In genomic region chr11:98321677-98322003, GRCm38 (mm10) we compare ENCODE assay signal across 30 mouse cellular contexts. TPM values are rescaled to one million over a fixed set of nuclear protein-coding genes. Genes with fewer than 3 reads are reported as not detected.
DNase-seq lines count a peak whose midpoint lies in the region; ATAC-seq and TF ChIP-seq lines count a peak whose summit lies in the region.
"Had no signal": no experiment of that assay in that cellular context is flagged by ENCODE, and none has a peak within 500 bp of the region (broad histone marks: within the 10 kb centered on the region; RNA-seq: fewer than 3 reads in every experiment).

No protein-coding gene starts in this region.

- no peaks in the 10 kb centered on the region for H3K9me3 ChIP-seq in forebrain, embryonic 13.5 days (replicated peaks)
- H3K9me3 ChIP-seq in hindbrain, postnatal 0 days (ENCODE audit: low read length): no peaks in the 10 kb centered on the region
- H3K9me3 ChIP-seq: embryonic facial prominence, embryonic 15.5 days; heart, embryonic 10.5 days; intestine, embryonic 15.5 days; limb, embryonic 15.5 days; megakaryocyte, embryonic 14.5 days; neural tube, embryonic 12.5 days had no signal

- H3K4me2 ChIP-seq in forebrain, embryonic 13.5 days: peak overlapping the region; percentile 55
- H3K4me2 ChIP-seq in hindbrain, postnatal 0 days (ENCODE audit: low read depth, low read length): peak overlapping the region; percentile 44; the same call in 1 of the 2 replicates
- H3K4me2 ChIP-seq: intestine, embryonic 15.5 days; limb, embryonic 15.5 days; lung, embryonic 14.5 days had no signal

- no peak for TF ChIP-seq CTCF in layer of hippocampus, adult 2 months (conservative IDR thresholded peaks at IDR 0.05)
- TF ChIP-seq CTCF in hindbrain, postnatal 0 days (IDR thresholded peaks at IDR 0.05; ENCODE audit: low read depth): no peak

- H3K27me3 ChIP-seq in forebrain, embryonic 13.5 days: peaks cover 99% of the 10 kb centered on the region
- H3K27me3 ChIP-seq in hindbrain, postnatal 0 days (ENCODE audit: insufficient read depth, low read length): peaks cover 49% of the 10 kb centered on the region

- peak overlapping the region; percentile 97 for H3K27ac ChIP-seq in layer of hippocampus, adult 2 months
- H3K27ac ChIP-seq in forebrain, embryonic 13.5 days: peak overlapping the region; percentile 94
- H3K27ac ChIP-seq in hindbrain, postnatal 0 days: peak overlapping the region; percentile 65; the same call in 1 of the 2 replicates
- H3K27ac ChIP-seq: embryonic facial prominence, embryonic 15.5 days; heart, embryonic 10.5 days; intestine, embryonic 15.5 days; limb, embryonic 15.5 days; liver, embryonic 14.5 days; neural tube, embryonic 12.5 days had no signal

- peaks cover 65% of the 10 kb centered on the region for H3K4me1 ChIP-seq in forebrain, embryonic 13.5 days
- H3K4me1 ChIP-seq in hindbrain, postnatal 0 days (ENCODE audit: insufficient read depth, low read length): peaks cover 9% of the 10 kb centered on the region; the same call in 1 of the 2 replicates
- H3K4me1 ChIP-seq: heart, embryonic 10.5 days; intestine, embryonic 15.5 days; megakaryocyte, embryonic 14.5 days had no signal

- H3K4me3 ChIP-seq in layer of hippocampus, adult 2 months: no peak overlapping the region; the same call in 1 of the 2 replicates
- 0 out of 2 replicates have a peak overlapping the region, but pooled peaks have one; percentile 27 for H3K4me3 ChIP-seq in forebrain, embryonic 13.5 days
- no peak overlapping the region for H3K4me3 ChIP-seq in hindbrain, postnatal 0 days (ENCODE audit: low read length)
- H3K4me3 ChIP-seq: heart, embryonic 10.5 days; intestine, embryonic 15.5 days; limb, embryonic 15.5 days; megakaryocyte, embryonic 14.5 days; neural tube, embryonic 12.5 days had no signal

- peak overlapping the region; percentile 61; the same call in 1 of the 2 replicates for H3K9ac ChIP-seq in forebrain, embryonic 13.5 days
- H3K9ac ChIP-seq in hindbrain, postnatal 0 days (replicated peaks; ENCODE audit: low read length): no peak overlapping the region
- H3K9ac ChIP-seq: embryonic facial prominence, embryonic 15.5 days; intestine, embryonic 15.5 days; limb, embryonic 15.5 days; liver, embryonic 14.5 days; lung, embryonic 14.5 days; neural tube, embryonic 12.5 days had no signal

- no peak for ATAC-seq in forebrain, embryonic 13.5 days
- no peak for ATAC-seq in hindbrain, postnatal 0 days
- ATAC-seq: intestine, embryonic 15.5 days had no signal

- peak; percentile 51 for DNase-seq in cerebellum, adult 9-11 months
- no peak for DNase-seq in cerebellum, adult 11-12 months
- no peak for DNase-seq in layer of hippocampus, adult 2 months (ENCODE audit: low spot score in 2 of 2)
- no peak for DNase-seq in layer of hippocampus, adult 8-10 months (ENCODE audit: low spot score in 2 of 2)
- no peak for DNase-seq in hindbrain, postnatal 0 days (ENCODE audit: low spot score)
- DNase-seq in adipocyte (ENCODE audit: low spot score): no peak
- DNase-seq in testis, postnatal 10 days (ENCODE audit: low spot score): no peak
- DNase-seq: adrenal gland, adult 8-10 months; embryo, embryonic 11 days; gastrocnemius, postnatal 10 days; heart, postnatal 4 days; kidney, adult 9 months; kidney, postnatal 36 days; layer of hippocampus, adult 9-11 months; lung, embryonic 14.5 days; right cerebral cortex, adult 18-20 months; thymus, adult 2 months; thymus, postnatal 4 days had no signal

- H3K36me3 ChIP-seq in forebrain, embryonic 13.5 days (ENCODE audit: poor library complexity, severe bottlenecking): no peaks in the 10 kb centered on the region
- no peaks in the 10 kb centered on the region for H3K36me3 ChIP-seq in hindbrain, postnatal 0 days (ENCODE audit: insufficient read depth, low read length)
- H3K36me3 ChIP-seq: embryonic facial prominence, embryonic 15.5 days; intestine, embryonic 15.5 days; limb, embryonic 15.5 days; neural tube, embryonic 12.5 days had no signal

- WGBS in forebrain, embryonic 13.5 days: 1% methylated on average over 5 of the region's 5 CpGs
- 6% methylated on average over 5 of the region's 5 CpGs for WGBS in hindbrain, postnatal 0 days

RNA-seq across cellular contexts. Expression of gene Neurod2, which starts 7.8 kb away (rescaled TPM):
- 100 to 1,000 TPM; 163 to 165 TPM for total RNA-seq in layer of hippocampus, adult 2 months (2021)
- 100 to 1,000 TPM; 124 to 133 (median 129) TPM for total RNA-seq in layer of hippocampus, adult 8-10 months (2022)
- polyA plus RNA-seq in forebrain, embryonic 13.5 days (2015; fragmentation: Nextera tagmentation; extraction: Ambion mirVana): 45.4 and 72.1 TPM in 2 replicates
- total RNA-seq in hindbrain, postnatal 0 days (2014; rRNA removed): 87.0 and 93.2 TPM in 2 replicates
- polyA plus RNA-seq in hindbrain, postnatal 0 days (2015; fragmentation: Nextera tagmentation; extraction: Ambion mirVana): 30.7 and 34.3 TPM in 2 replicates
- total RNA-seq: adrenal gland, adult 8-10 months; ES-E14; gastrocnemius, postnatal 10 days; granulocyte monocyte progenitor cell, adult 5-6 weeks; heart, postnatal 4 days had no signal
- polyA plus RNA-seq: heart, embryonic 10.5 days; heart, embryonic 16.5 days; limb, embryonic 15.5 days; liver, embryonic 14.5 days; lung, embryonic 14.5 days; stomach, embryonic 16.5 days had no signal

RNA-seq across cellular contexts. Expression of gene Ppp1r1b, which starts 26.6 kb away (rescaled TPM):
- 10 to 100 TPM; 55.9 to 56.2 TPM for total RNA-seq in layer of hippocampus, adult 2 months (2021)
- 10 to 100 TPM; 52.5 to 55.9 (median 53.3) TPM for total RNA-seq in layer of hippocampus, adult 8-10 months (2022)
- polyA plus RNA-seq in forebrain, embryonic 13.5 days (2015; fragmentation: Nextera tagmentation; extraction: Ambion mirVana): 14.6 and 20.0 TPM in 2 replicates
- 1.3 and 3.5 TPM in 2 replicates for total RNA-seq in hindbrain, postnatal 0 days (2014; rRNA removed)
- 18.0 and 19.1 TPM in 2 replicates for polyA plus RNA-seq in hindbrain, postnatal 0 days (2015; fragmentation: Nextera tagmentation; extraction: Ambion mirVana)
- total RNA-seq: granulocyte monocyte progenitor cell, adult 5-6 weeks had no signal

RNA-seq across cellular contexts. Expression of gene Stard3, which starts 36.5 kb away (rescaled TPM):
- total RNA-seq in layer of hippocampus, adult 2 months (2021): 10 to 100 TPM; 32.9 to 35.5 TPM
- 10 to 100 TPM; 35.5 to 41.0 (median 36.5) TPM for total RNA-seq in layer of hippocampus, adult 8-10 months (2022)
- polyA plus RNA-seq in forebrain, embryonic 13.5 days (2015; fragmentation: Nextera tagmentation; extraction: Ambion mirVana): 44.0 and 45.5 TPM in 2 replicates
- total RNA-seq in hindbrain, postnatal 0 days (2014; rRNA removed): 44.0 and 52.4 TPM in 2 replicates
- polyA plus RNA-seq in hindbrain, postnatal 0 days (2015; fragmentation: Nextera tagmentation; extraction: Ambion mirVana): 28.4 and 31.9 TPM in 2 replicates

Comparison
In these comparisons a context has a peak if more than half of its experiments do, and no peak if none do; other contexts are left out.
1. RNA of gene Ppp1r1b, which starts 26.6 kb away (total RNA-seq): 55.9 to 56.2 TPM in layer of hippocampus, adult 2 months and 52.5 to 55.9 TPM in layer of hippocampus, adult 8-10 months; 1.3 to 3.5 TPM in hindbrain, postnatal 0 days; every median in the first group is over 10 times any median in the second.
2. Peak in every context shown above with its lines, with median percentiles within 50 percentile points of each other: H3K27ac ChIP-seq.